Mouse (Mus musculus): Measurements from ENCODE around the gene Fam168a. TPM values are rescaled to one million over a fixed set of nuclear protein-coding genes. Genes with fewer than 3 reads are reported as not detected.

Gene Fam168a
- polyA plus RNA-seq, 1 experiment from 2014 or later: 27.8 TPM

- H3K4me2 ChIP-seq: no peak overlapping the region
- H3K9me3 ChIP-seq: no peaks in the 10 kb centered on the region
- no peak for ATAC-seq (ENCODE audit: extremely low read depth, insufficient number of reproducible peaks, low FRiP score, low TSS enrichment)
- no peak overlapping the region for H3K9ac ChIP-seq
- no peak overlapping the region for H3K4me3 ChIP-seq
- no peaks in the 10 kb centered on the region for H3K4me1 ChIP-seq
- H3K27ac ChIP-seq (replicated peaks): no peak overlapping the region
- WGBS: 90% methylated on average over 2 of the region's 2 CpGs
- peaks cover 63% of the 10 kb centered on the region for H3K36me3 ChIP-seq
- no peaks in the 10 kb centered on the region for H3K27me3 ChIP-seq (replicated peaks)
Measured at GRCm38 (mm10) chr7:100828549-100828948, 122.1 kb downstream of the Fam168a start.

- ATAC-seq (ENCODE audit: extremely low read depth, insufficient number of reproducible peaks, low FRiP score, low TSS enrichment): no peak
- no peak overlapping the region for H3K4me3 ChIP-seq
- H3K4me1 ChIP-seq: peaks cover 8% of the 10 kb centered on the region
- no peak overlapping the region for H3K27ac ChIP-seq (replicated peaks)
- H3K9ac ChIP-seq: no peak overlapping the region
- H3K4me2 ChIP-seq: no peak overlapping the region
- 83% methylated on average over 1 of the region's 1 CpGs for whole genome bisulfite sequencing
- no peaks in the 10 kb centered on the region for H3K9me3 ChIP-seq
- no peaks in the 10 kb centered on the region for H3K27me3 ChIP-seq (replicated peaks)
- H3K36me3 ChIP-seq: peaks cover 75% of the 10 kb centered on the region
Measured at GRCm38 (mm10) chr7:100833859-100834258, 127.4 kb downstream of the Fam168a start.

GRCm38 (mm10) chr7:100835168-100835567, 128.7 kb downstream of the Fam168a start:
- no peak overlapping the region for H3K27ac ChIP-seq (replicated peaks)
- no peak for ATAC-seq (ENCODE audit: extremely low read depth, insufficient number of reproducible peaks, low FRiP score, low TSS enrichment)
- no peak overlapping the region for H3K4me3 ChIP-seq
- 89% methylated on average over 7 of the region's 7 CpGs for WGBS
- peaks cover 75% of the 10 kb centered on the region for H3K36me3 ChIP-seq
- H3K4me2 ChIP-seq: no peak overlapping the region
- no peaks in the 10 kb centered on the region for H3K9me3 ChIP-seq
- no peak overlapping the region for H3K9ac ChIP-seq
- peaks cover 21% of the 10 kb centered on the region for H3K4me1 ChIP-seq
- no peaks in the 10 kb centered on the region for H3K27me3 ChIP-seq (replicated peaks)

- Histone ChIP-seq H3K4me2 (no peak overlapping the region), H3K36me3 (peaks cover 75% of the 10 kb centered on the region), H3K9ac (no peak overlapping the region), H3K4me3 (no peak overlapping the region), H3K4me1 (peaks cover 25% of the 10 kb centered on the region), H3K9me3 (no peaks in the 10 kb centered on the region), H3K27me3 (replicated peaks) (no peaks in the 10 kb centered on the region), H3K27ac (replicated peaks) (no peak overlapping the region)
- 86% methylated on average over 6 of the region's 6 CpGs for WGBS
- ATAC-seq (ENCODE audit: extremely low read depth, insufficient number of reproducible peaks, low FRiP score, low TSS enrichment): no peak
Measured at GRCm38 (mm10) chr7:100835711-100836110, 129.3 kb downstream of the Fam168a start.

GRCm38 (mm10) chr7:100836657-100837056, 130.2 kb downstream of the Fam168a start:
- H3K36me3 ChIP-seq: peaks cover 67% of the 10 kb centered on the region
- no peaks in the 10 kb centered on the region for H3K9me3 ChIP-seq
- no peaks in the 10 kb centered on the region for H3K27me3 ChIP-seq (replicated peaks)
- H3K4me1 ChIP-seq: peaks cover 25% of the 10 kb centered on the region
- H3K9ac ChIP-seq: no peak overlapping the region
- 92% methylated on average over 10 of the region's 10 CpGs for WGBS
- H3K4me3 ChIP-seq: no peak overlapping the region
- H3K4me2 ChIP-seq: no peak overlapping the region
- ATAC-seq (ENCODE audit: extremely low read depth, insufficient number of reproducible peaks, low FRiP score, low TSS enrichment): no peak
- no peak overlapping the region for H3K27ac ChIP-seq (replicated peaks)

GRCm38 (mm10) chr7:100837701-100838100, 131.3 kb downstream of the Fam168a start:
- no peak overlapping the region for H3K4me3 ChIP-seq
- H3K36me3 ChIP-seq: peaks cover 67% of the 10 kb centered on the region
- no peaks in the 10 kb centered on the region for H3K27me3 ChIP-seq (replicated peaks)
- H3K4me2 ChIP-seq: no peak overlapping the region
- H3K9ac ChIP-seq: no peak overlapping the region
- no peaks in the 10 kb centered on the region for H3K9me3 ChIP-seq
- 66% methylated on average over 1 of the region's 1 CpGs for WGBS
- H3K27ac ChIP-seq (replicated peaks): no peak overlapping the region
- no peak for ATAC-seq (ENCODE audit: extremely low read depth, insufficient number of reproducible peaks, low FRiP score, low TSS enrichment)
- peaks cover 25% of the 10 kb centered on the region for H3K4me1 ChIP-seq

- Histone ChIP-seq H3K9ac (no peak overlapping the region), H3K4me3 (no peak overlapping the region), H3K4me1 (peaks cover 40% of the 10 kb centered on the region), H3K27me3 (replicated peaks) (no peaks in the 10 kb centered on the region), H3K4me2 (no peak overlapping the region), H3K27ac (replicated peaks) (peak overlapping the region; percentile 53), H3K36me3 (peaks cover 48% of the 10 kb centered on the region), H3K9me3 (no peaks in the 10 kb centered on the region)
- no peak for ATAC-seq (ENCODE audit: extremely low read depth, insufficient number of reproducible peaks, low FRiP score, low TSS enrichment)
- WGBS: 50% methylated on average over 6 of the region's 6 CpGs
Measured at GRCm38 (mm10) chr7:100839632-100840402, 133.4 kb downstream of the Fam168a start.

- Histone ChIP-seq H3K27me3 (replicated peaks) (no peaks in the 10 kb centered on the region), H3K4me1 (peaks cover 51% of the 10 kb centered on the region), H3K9ac (no peak overlapping the region), H3K4me2 (no peak overlapping the region), H3K9me3 (no peaks in the 10 kb centered on the region), H3K36me3 (peaks cover 37% of the 10 kb centered on the region), H3K4me3 (no peak overlapping the region), H3K27ac (replicated peaks) (no peak overlapping the region)
- WGBS: 95% methylated on average over 1 of the region's 1 CpGs
- no peak for ATAC-seq (ENCODE audit: extremely low read depth, insufficient number of reproducible peaks, low FRiP score, low TSS enrichment)
Measured at GRCm38 (mm10) chr7:100840906-100841305, 134.5 kb downstream of the Fam168a start.

GRCm38 (mm10) chr7:100841608-100842007, 135.2 kb downstream of the Fam168a start:
- Histone ChIP-seq H3K4me3 (no peak overlapping the region), H3K36me3 (peaks cover 30% of the 10 kb centered on the region), H3K4me1 (peaks cover 53% of the 10 kb centered on the region), H3K9me3 (no peaks in the 10 kb centered on the region), H3K27me3 (replicated peaks) (no peaks in the 10 kb centered on the region), H3K27ac (replicated peaks) (no peak overlapping the region), H3K9ac (no peak overlapping the region), H3K4me2 (no peak overlapping the region)
- no peak for ATAC-seq (ENCODE audit: extremely low read depth, insufficient number of reproducible peaks, low FRiP score, low TSS enrichment)
- 86% methylated on average over 6 of the region's 6 CpGs for WGBS

GRCm38 (mm10) chr7:100842175-100842574, 135.7 kb downstream of the Fam168a start:
- Histone ChIP-seq H3K36me3 (peaks cover 24% of the 10 kb centered on the region), H3K9me3 (no peaks in the 10 kb centered on the region), H3K4me3 (no peak overlapping the region), H3K27ac (replicated peaks) (no peak overlapping the region), H3K27me3 (replicated peaks) (no peaks in the 10 kb centered on the region), H3K9ac (no peak overlapping the region), H3K4me1 (peaks cover 53% of the 10 kb centered on the region), H3K4me2 (no peak overlapping the region)
- ATAC-seq (ENCODE audit: extremely low read depth, insufficient number of reproducible peaks, low FRiP score, low TSS enrichment): no peak
- 86% methylated on average over 5 of the region's 5 CpGs for WGBS

- no peak for ATAC-seq (ENCODE audit: extremely low read depth, insufficient number of reproducible peaks, low FRiP score, low TSS enrichment)
- peaks cover 45% of the 10 kb centered on the region for H3K4me1 ChIP-seq
- H3K4me3 ChIP-seq: no peak overlapping the region
- no peaks in the 10 kb centered on the region for H3K9me3 ChIP-seq
- H3K27me3 ChIP-seq (replicated peaks): no peaks in the 10 kb centered on the region
- no peak overlapping the region for H3K9ac ChIP-seq
- peaks cover 13% of the 10 kb centered on the region for H3K36me3 ChIP-seq
- 0 out of 2 replicates have a peak overlapping the region, but pooled peaks have one; percentile 7 for H3K4me2 ChIP-seq
- WGBS: 69% methylated on average over 2 of the region's 2 CpGs
- peak overlapping the region; percentile 22; the same call in 1 of the 2 replicates for H3K27ac ChIP-seq (replicated peaks)
Measured at GRCm38 (mm10) chr7:100843866-100844265, 137.4 kb downstream of the Fam168a start.

All from heart, embryonic 13.5 days (tissue).